Mouse (Mus musculus): Measurements from ENCODE around the gene Olfr1231. TPM values are rescaled to one million over a fixed set of nuclear protein-coding genes. Genes with fewer than 3 reads are reported as not detected.

The Olfr1231 gene
- total RNA-seq (2023), result not detected in 2 replicates

GRCm38 (mm10) chr2:89306974-89307373, at the start of gene Olfr1231:
TSS of gene Olfr1231 (minus strand) at chr2:89307074.

GRCm38 (mm10) chr2:89342298-89342697, 35.4 kb upstream of the Olfr1231 start, which contains the start of gene Olfr1233:
TSS of gene Olfr1233 (minus strand) at chr2:89342398.

GRCm38 (mm10) chr2:89329575-89329974, 22.7 kb upstream of the Olfr1231 start, which contains the start of gene Olfr1232:
TSS of gene Olfr1232 (minus strand) at chr2:89329675.

GRCm38 (mm10) chr2:89297168-89297567, 9.7 kb downstream of the Olfr1231 start, which contains the start of gene Olfr1230:
TSS of gene Olfr1230 (minus strand) at chr2:89297268.

GRCm38 (mm10) chr2:89287914-89288313, 19.0 kb downstream of the Olfr1231 start, which contains the start of gene Olfr1229:
TSS of gene Olfr1229 (minus strand) at chr2:89288014.

GRCm38 (mm10) chr2:89253962-89254361, 52.9 kb downstream of the Olfr1231 start, which contains the start of gene Olfr1228:
TSS of gene Olfr1228 (minus strand) at chr2:89254062.

Other genes starting within 250 kb of the Olfr1231 start
- not detected in 2 replicates for gene Olfr1218, start 245.9 kb downstream of the Olfr1231 start, total RNA-seq (2023)
- not detected in 2 replicates for gene Olfr1219, start 223.6 kb downstream of the Olfr1231 start, total RNA-seq (2023)
- gene Olfr1220, start 200.2 kb downstream of the Olfr1231 start, total RNA-seq (2023), result not detected in 2 replicates
- not detected in 2 replicates for gene Olfr1221, start 189.8 kb downstream of the Olfr1231 start, total RNA-seq (2023)
- not detected in 2 replicates for gene Olfr1222, start 174.0 kb downstream of the Olfr1231 start, total RNA-seq (2023)
- gene Olfr1223, start 155.5 kb downstream of the Olfr1231 start, total RNA-seq (2023), result not detected in 2 replicates
- not detected in 2 replicates for gene Olfr1224-ps1, start 143.0 kb downstream of the Olfr1231 start, total RNA-seq (2023)
- gene Olfr1225, start 132.4 kb downstream of the Olfr1231 start, total RNA-seq (2023), result not detected in 2 replicates
- not detected in 2 replicates for gene Olfr1226, start 107.0 kb downstream of the Olfr1231 start, total RNA-seq (2023)
- not detected in 2 replicates for gene Olfr1228, start 53.0 kb downstream of the Olfr1231 start, total RNA-seq (2023)
- gene Olfr1229, start 19.1 kb downstream of the Olfr1231 start, total RNA-seq (2023), result not detected in 2 replicates
- not detected in 2 replicates for gene Olfr1230, start 9.8 kb downstream of the Olfr1231 start, total RNA-seq (2023)
- gene Olfr1232, start 22.6 kb upstream of the Olfr1231 start, total RNA-seq (2023), result not detected in 2 replicates
- gene Olfr1233, start 35.3 kb upstream of the Olfr1231 start, total RNA-seq (2023), result not detected in 2 replicates
- not detected in 2 replicates for gene Olfr1234, start 57.8 kb upstream of the Olfr1231 start, total RNA-seq (2023)
- not detected in 2 replicates for gene Olfr1238, start 102.6 kb upstream of the Olfr1231 start, total RNA-seq (2023)
- not detected in 2 replicates for gene Olfr1239, start 113.3 kb upstream of the Olfr1231 start, total RNA-seq (2023)
- gene Olfr1240, start 135.9 kb upstream of the Olfr1231 start, total RNA-seq (2023), result not detected in 2 replicates
- not detected in 2 replicates for gene Olfr1241, start 180.1 kb upstream of the Olfr1231 start, total RNA-seq (2023)
- gene Olfr1242, start 191.3 kb upstream of the Olfr1231 start, total RNA-seq (2023), result not detected in 2 replicates
- not detected in 2 replicates for gene Olfr1243, start 224.4 kb upstream of the Olfr1231 start, total RNA-seq (2023)